Mouse (Mus musculus): Measurements from ENCODE around the gene Nisch. TPM values are rescaled to one million over a fixed set of nuclear protein-coding genes. Genes with fewer than 3 reads are reported as not detected.

Gene Nisch
- polyA plus RNA-seq, 2 experiments: 339 to 514 TPM

DNA sequence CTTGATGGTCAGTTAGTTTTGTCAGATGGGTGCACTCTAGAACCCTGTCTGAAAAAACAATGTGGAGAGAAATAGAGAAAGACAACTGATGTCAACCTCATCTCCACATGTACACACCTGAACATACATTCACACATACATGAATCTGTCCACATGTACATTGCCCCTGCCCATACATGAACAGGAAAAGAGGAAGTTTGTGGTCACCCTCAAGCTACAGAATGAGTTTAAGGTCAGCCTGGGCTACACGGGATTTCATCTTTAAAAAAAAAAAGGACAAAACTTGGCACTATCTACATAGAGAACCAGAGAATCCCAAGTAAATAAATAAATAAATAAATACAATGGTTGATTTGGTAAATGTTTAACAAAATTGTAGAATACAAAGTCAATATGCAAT, 28.0 kb upstream of the Nisch start:
- Histone ChIP-seq H3K4me1 (ENCODE audit: control insufficient read depth, insufficient read depth, low read length) (no peaks in the 10 kb centered on the region), H3K4me2 (replicated peaks; ENCODE audit: low read depth, low read length, severe bottlenecking) (no peak overlapping the region), H3K4me3 (replicated peaks; ENCODE audit: low read length) (no peak overlapping the region), H3K9me3 (ENCODE audit: control insufficient read depth, low read length) (no peaks in the 10 kb centered on the region), H3K36me3 (ENCODE audit: control insufficient read depth, insufficient read depth, low read length) (no peaks in the 10 kb centered on the region), H3K9ac (ENCODE audit: low read depth, low read length, severe bottlenecking) (no peak overlapping the region), H3K27me3 (ENCODE audit: control insufficient read depth, insufficient read depth, low read length) (no peaks in the 10 kb centered on the region), H3K27ac (replicated peaks; ENCODE audit: low read depth, low read length) (no peak overlapping the region)
- no peak for DNase-seq (ENCODE audit: low spot score)
- no peak for ATAC-seq (ENCODE audit: low FRiP score, low read depth)
- 77% methylated on average over 1 of the region's 1 CpGs for WGBS
- TF ChIP-seq POLR2A (IDR thresholded peaks at IDR 0.05; ENCODE audit: borderline replicate concordance, extremely low read depth, insufficient read depth, insufficient read length): no peak

DNA sequence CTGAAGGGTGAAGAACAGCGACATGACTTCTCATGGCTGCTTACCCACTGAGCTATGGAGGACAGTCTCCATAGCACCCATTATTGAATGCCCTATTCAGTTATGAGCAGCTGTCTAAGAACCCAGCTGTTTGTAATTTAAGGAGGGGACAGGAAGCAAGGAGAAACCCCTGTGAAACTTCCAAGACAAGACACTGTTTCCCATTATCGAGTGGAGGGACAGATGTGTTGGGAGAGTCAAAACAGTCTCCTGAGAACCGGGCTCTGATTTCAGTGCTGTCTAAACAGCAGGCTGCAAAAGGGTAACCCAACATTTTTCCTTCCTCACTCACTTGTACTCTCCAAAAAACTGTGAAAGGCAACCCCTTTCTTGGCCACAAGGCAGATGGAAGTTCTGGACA, 23.8 kb upstream of the Nisch start:
- Histone ChIP-seq H3K36me3 (ENCODE audit: control insufficient read depth, insufficient read depth, low read length) (0 out of 2 replicates have a peak, but pooled peaks cover 8% of the 10 kb centered on the region), H3K4me1 (ENCODE audit: control insufficient read depth, insufficient read depth, low read length) (no peaks in the 10 kb centered on the region), H3K4me2 (replicated peaks; ENCODE audit: low read depth, low read length, severe bottlenecking) (no peak overlapping the region), H3K27ac (replicated peaks; ENCODE audit: low read depth, low read length) (no peak overlapping the region), H3K27me3 (ENCODE audit: control insufficient read depth, insufficient read depth, low read length) (no peaks in the 10 kb centered on the region), H3K4me3 (replicated peaks; ENCODE audit: low read length) (no peak overlapping the region), H3K9me3 (ENCODE audit: control insufficient read depth, low read length) (no peaks in the 10 kb centered on the region), H3K9ac (ENCODE audit: low read depth, low read length, severe bottlenecking) (no peak overlapping the region)
- 42% methylated on average over 3 of the region's 3 CpGs for WGBS
- peak; percentile 83 for ATAC-seq (ENCODE audit: low FRiP score, low read depth)
- DNase-seq (ENCODE audit: low spot score): peak; percentile 12
- no peak for TF ChIP-seq POLR2A (IDR thresholded peaks at IDR 0.05; ENCODE audit: borderline replicate concordance, extremely low read depth, insufficient read depth, insufficient read length)

DNA sequence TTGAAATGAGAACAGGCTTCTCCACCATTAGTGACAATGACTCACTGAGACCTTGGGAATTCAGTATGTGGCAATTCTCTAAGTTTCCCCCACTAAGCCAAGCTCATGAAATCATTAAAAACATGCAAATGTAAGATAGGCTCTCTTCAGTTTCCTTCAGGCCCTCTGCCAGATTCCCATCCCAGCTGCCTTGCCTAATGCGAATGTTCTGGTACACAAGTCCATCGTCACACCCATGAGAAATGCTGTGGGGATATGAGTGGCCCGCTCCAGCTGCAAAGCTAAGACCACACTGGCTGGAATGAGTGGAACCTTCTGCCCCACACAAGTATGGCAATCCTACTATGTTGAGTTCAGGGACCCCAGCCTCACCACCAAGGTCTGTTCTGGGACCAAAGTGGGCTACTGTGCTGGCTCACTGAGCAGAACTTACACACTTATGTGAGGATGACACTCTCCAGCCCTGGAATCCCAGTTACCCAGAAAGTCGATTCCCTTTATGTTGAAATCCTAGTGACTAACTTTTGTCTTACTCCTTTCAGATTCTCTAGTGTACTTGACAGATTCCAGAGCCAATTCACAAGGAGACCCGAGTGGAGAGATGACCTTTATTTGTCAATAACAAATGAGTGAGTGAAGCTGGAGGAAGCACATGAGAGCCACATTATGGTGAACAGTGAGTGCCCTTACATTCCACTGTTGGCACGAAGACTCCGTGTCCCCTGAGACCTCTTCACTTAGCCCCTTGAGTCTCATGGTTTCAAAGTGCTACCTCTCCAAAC, 20.5 kb upstream of the Nisch start:
- 80% methylated on average over 7 of the region's 7 CpGs for WGBS
- no peak overlapping the region for H3K27ac ChIP-seq (replicated peaks; ENCODE audit: low read depth, low read length)
- H3K9me3 ChIP-seq (ENCODE audit: control insufficient read depth, low read length): no peaks in the 10 kb centered on the region

DNA sequence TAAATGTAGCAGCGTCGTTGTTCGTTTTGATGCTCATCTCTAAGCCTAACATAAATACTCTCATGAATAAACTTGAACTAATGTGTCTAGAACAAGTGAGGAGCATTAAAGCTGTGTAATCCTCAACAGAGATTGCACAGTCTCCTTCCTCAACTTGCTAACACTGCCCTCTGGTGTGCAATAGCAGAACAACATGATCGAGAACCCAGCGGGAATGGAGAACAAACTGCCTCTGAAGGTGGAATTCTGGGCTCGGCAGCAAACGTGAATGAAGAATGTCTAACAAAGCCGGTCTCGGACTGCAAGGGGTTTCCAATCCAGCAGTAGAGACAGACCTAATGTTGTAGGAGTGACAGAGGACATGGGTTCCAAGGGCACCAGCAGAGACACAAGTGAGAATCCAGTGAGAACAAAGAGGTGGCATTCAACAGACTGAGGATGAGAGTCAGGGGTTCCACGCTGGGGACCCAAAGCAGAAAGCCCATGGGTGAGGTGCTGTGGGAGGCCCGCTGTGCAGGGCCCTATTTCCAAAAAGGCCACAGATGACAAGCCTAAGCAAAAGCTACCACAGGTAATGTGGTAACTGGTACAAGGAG, 17.3 kb upstream of the Nisch start:
- peaks cover 3% of the 10 kb centered on the region; the same call in 1 of the 2 replicates for H3K4me1 ChIP-seq (ENCODE audit: control insufficient read depth, insufficient read depth, low read length)
- H3K27me3 ChIP-seq (ENCODE audit: control insufficient read depth, insufficient read depth, low read length): no peaks in the 10 kb centered on the region
- H3K27ac ChIP-seq (replicated peaks; ENCODE audit: low read depth, low read length): no peak overlapping the region
- WGBS: 20% methylated on average over 11 of the region's 11 CpGs
- no peak overlapping the region for H3K4me2 ChIP-seq (replicated peaks; ENCODE audit: low read depth, low read length, severe bottlenecking)
- peak; percentile 32 for ATAC-seq (ENCODE audit: low FRiP score, low read depth)
- H3K4me3 ChIP-seq (replicated peaks; ENCODE audit: low read length): no peak overlapping the region
- peak; percentile 78 for DNase-seq (ENCODE audit: low spot score)
- H3K9ac ChIP-seq (ENCODE audit: low read depth, low read length, severe bottlenecking): no peak overlapping the region
- H3K36me3 ChIP-seq (ENCODE audit: control insufficient read depth, insufficient read depth, low read length): 0 out of 2 replicates have a peak, but pooled peaks cover 5% of the 10 kb centered on the region
- no peaks in the 10 kb centered on the region for H3K9me3 ChIP-seq (ENCODE audit: control insufficient read depth, low read length)
- TF ChIP-seq POLR2A (IDR thresholded peaks at IDR 0.05; ENCODE audit: borderline replicate concordance, extremely low read depth, insufficient read depth, insufficient read length): no peak

More for the DNA sequence above, 20.5 kb upstream of the Nisch start:
- no peaks in the 10 kb centered on the region for H3K4me1 ChIP-seq (ENCODE audit: control insufficient read depth, insufficient read depth, low read length)
- no peak overlapping the region for H3K4me2 ChIP-seq (replicated peaks; ENCODE audit: low read depth, low read length, severe bottlenecking)
- DNase-seq (ENCODE audit: low spot score) (no peak), ATAC-seq (ENCODE audit: low FRiP score, low read depth) (no peak)
- no peak overlapping the region for H3K4me3 ChIP-seq (replicated peaks; ENCODE audit: low read length)
- no peaks in the 10 kb centered on the region for H3K27me3 ChIP-seq (ENCODE audit: control insufficient read depth, insufficient read depth, low read length)
- no peak overlapping the region for H3K9ac ChIP-seq (ENCODE audit: low read depth, low read length, severe bottlenecking)
- H3K36me3 ChIP-seq (ENCODE audit: control insufficient read depth, insufficient read depth, low read length): 0 out of 2 replicates have a peak, but pooled peaks cover 8% of the 10 kb centered on the region
- TF ChIP-seq POLR2A (IDR thresholded peaks at IDR 0.05; ENCODE audit: borderline replicate concordance, extremely low read depth, insufficient read depth, insufficient read length): no peak

DNA sequence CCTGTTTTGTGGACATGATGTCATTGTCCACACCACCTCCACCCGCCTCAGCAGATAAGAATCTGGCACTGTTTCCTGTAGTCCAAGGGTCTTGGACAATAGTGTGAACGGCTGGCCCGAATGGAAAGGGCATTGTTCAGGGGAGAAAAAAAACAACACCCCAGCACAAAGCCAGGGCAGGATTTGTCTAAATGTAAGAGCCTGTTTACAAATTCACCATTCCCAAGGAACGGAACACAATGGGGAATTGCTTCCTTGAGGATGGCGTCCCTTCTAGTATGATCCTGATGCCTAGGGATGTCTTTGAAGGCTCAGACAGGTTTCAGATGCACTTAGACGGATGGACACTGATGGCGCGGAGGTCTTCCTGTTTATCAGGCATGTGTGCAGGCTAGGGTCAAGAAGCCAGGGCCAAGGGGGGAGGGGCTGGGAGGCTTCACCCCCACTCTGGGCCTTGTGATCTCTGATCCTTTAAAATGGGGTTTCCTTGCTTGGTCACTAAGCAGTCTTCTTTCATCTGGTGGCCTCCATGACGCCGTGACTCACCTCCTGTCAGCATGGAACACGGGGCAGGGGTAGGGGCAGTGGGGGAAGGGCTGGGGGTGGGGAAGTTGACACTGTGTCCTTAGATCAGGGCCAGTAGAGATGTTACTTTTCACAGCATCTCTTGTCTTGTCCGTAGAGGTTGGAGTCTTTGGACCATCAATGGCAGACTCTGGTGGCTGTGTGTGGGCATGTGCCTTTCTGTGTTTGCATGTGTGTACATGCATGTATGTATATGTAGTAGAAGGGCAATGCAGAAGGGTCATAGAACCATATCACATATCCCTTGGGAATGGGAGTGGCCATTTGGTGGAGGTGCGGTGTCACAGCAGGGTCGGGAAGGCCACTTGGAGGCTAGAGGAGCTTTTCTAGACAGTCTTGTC, 16.6 kb upstream of the Nisch start:
- no peak for DNase-seq (ENCODE audit: low spot score)
- Histone ChIP-seq H3K4me3 (replicated peaks; ENCODE audit: low read length) (no peak overlapping the region), H3K4me1 (ENCODE audit: control insufficient read depth, insufficient read depth, low read length) (peaks cover 3% of the 10 kb centered on the region; the same call in 1 of the 2 replicates), H3K27me3 (ENCODE audit: control insufficient read depth, insufficient read depth, low read length) (no peaks in the 10 kb centered on the region), H3K27ac (replicated peaks; ENCODE audit: low read depth, low read length) (no peak overlapping the region), H3K4me2 (replicated peaks; ENCODE audit: low read depth, low read length, severe bottlenecking) (no peak overlapping the region), H3K9me3 (ENCODE audit: control insufficient read depth, low read length) (no peaks in the 10 kb centered on the region), H3K36me3 (ENCODE audit: control insufficient read depth, insufficient read depth, low read length) (no peaks in the 10 kb centered on the region), H3K9ac (ENCODE audit: low read depth, low read length, severe bottlenecking) (no peak overlapping the region)
- TF ChIP-seq POLR2A (IDR thresholded peaks at IDR 0.05; ENCODE audit: borderline replicate concordance, extremely low read depth, insufficient read depth, insufficient read length): no peak
- WGBS: 82% methylated on average over 14 of the region's 14 CpGs
- ATAC-seq (ENCODE audit: low FRiP score, low read depth): no peak; the same call in 1 of the 2 replicates
